Mouse (Mus musculus) erythroblast, adult 5-6 weeks (primary cell): ENCODE results near the gene Rgs3. TPM values are rescaled to one million over a fixed set of nuclear protein-coding genes. Genes with fewer than 3 reads are reported as not detected.
A peak's percentile ranks its signal among the peaks of the same experiment; 100 is the strongest.

ENCODE experiments used
- ATAC-seq: replicated peaks from 2 replicates; pipeline ENCODE4 v1.8.0; 2016; ENCODE audit warnings: moderate number of reproducible peaks, mild to moderate bottlenecking, moderate TSS enrichment, inconsistent platforms; ENCODE audit not compliant: poor library complexity, low FRiP score, severe bottlenecking
- total RNA-seq, 2 experiments: library from RNA; stranded (forward) in 1 of 2; stranded (reverse) in 1 of 2; fragments of 150-400 nt in 1 of 2; fragments of 200-764, 138-1000 nt in 1 of 2; gene quantifications; 2 replicates each; pipeline versions ENCODE4 v1.2.3 to v1.2.4; 2015 to 2017; ENCODE audit warnings: low replicate concordance in 2 of 2

Rgs3 gene
- total RNA-seq (2015; ENCODE audit: low replicate concordance) (13.4 and 18.8 TPM in 2 replicates), total RNA-seq (2017; ENCODE audit: low replicate concordance) (2.5 and 4.5 TPM in 2 replicates)

- no peak for ATAC-seq
These were observed at the start of gene Rgs3 for GRCm38 (mm10) chr4:62559797-62560329. TSS of gene Rgs3 (plus strand) at chr4:62559847.

- ATAC-seq: no peak
These were observed 49.7 kb upstream of the Rgs3 start for GRCm38 (mm10) chr4:62509946-62510345.

GRCm38 (mm10) chr4:62513998-62514506, 45.6 kb upstream of the Rgs3 start:
- ATAC-seq: no peak

GRCm38 (mm10) chr4:62514995-62515394, 44.7 kb upstream of the Rgs3 start:
- no peak for ATAC-seq

GRCm38 (mm10) chr4:62515490-62515889, 44.2 kb upstream of the Rgs3 start:
- peak; percentile 34; the same call in 1 of the 2 replicates for ATAC-seq

- ATAC-seq: peak; percentile 41
These were observed 43.6 kb upstream of the Rgs3 start for GRCm38 (mm10) chr4:62516079-62516478.

GRCm38 (mm10) chr4:62516579-62516978, 43.1 kb upstream of the Rgs3 start:
- peak; percentile 74 for ATAC-seq

- ATAC-seq: peak; percentile 23; the same call in 1 of the 2 replicates
These were observed 42.6 kb upstream of the Rgs3 start for GRCm38 (mm10) chr4:62517046-62517445.

- no peak for ATAC-seq
These were observed 41.9 kb upstream of the Rgs3 start for GRCm38 (mm10) chr4:62517538-62518415.

- ATAC-seq: no peak
These were observed 41.1 kb upstream of the Rgs3 start for GRCm38 (mm10) chr4:62518416-62519121.

GRCm38 (mm10) chr4:62519122-62519848, 40.4 kb upstream of the Rgs3 start:
- peak; percentile 6 for ATAC-seq

- peak; percentile 49 for ATAC-seq
These were observed 39.8 kb upstream of the Rgs3 start, which contains the start of gene Alad for GRCm38 (mm10) chr4:62519849-62520233. TSS of gene Alad (minus strand) at chr4:62519918.

- ATAC-seq: no peak
These were observed 38.7 kb upstream of the Rgs3 start for GRCm38 (mm10) chr4:62520892-62521400.

GRCm38 (mm10) chr4:62524651-62525488, 34.8 kb upstream of the Rgs3 start, which contains the start of the genes Pole3 and 4933430I17Rik:
TSS of gene Pole3 (minus strand) at chr4:62525068.
TSS of gene 4933430I17Rik (plus strand) at chr4:62525369.
- ATAC-seq: peak; percentile 91

- ATAC-seq: no peak
These were observed 34.2 kb upstream of the Rgs3 start for GRCm38 (mm10) chr4:62525489-62525811.

- ATAC-seq: no peak
These were observed 33.4 kb upstream of the Rgs3 start for GRCm38 (mm10) chr4:62526256-62526655.

GRCm38 (mm10) chr4:62527655-62528054, 32.0 kb upstream of the Rgs3 start:
- no peak for ATAC-seq

GRCm38 (mm10) chr4:62533729-62534128, 25.9 kb upstream of the Rgs3 start:
- ATAC-seq: no peak
